Mouse (Mus musculus): ENCODE results near the gene Dennd4b. TPM values are rescaled to one million over a fixed set of nuclear protein-coding genes. Genes with fewer than 3 reads are reported as not detected.
"Not testable (repeated sequence)": the region's sequence is repeated elsewhere in the genome, so short reads cannot be mapped to it uniquely, and the experiment has no call there.

The Dennd4b gene
- polyA plus RNA-seq, 1 experiment from 2014 or later, result 4.7 TPM

DNA sequence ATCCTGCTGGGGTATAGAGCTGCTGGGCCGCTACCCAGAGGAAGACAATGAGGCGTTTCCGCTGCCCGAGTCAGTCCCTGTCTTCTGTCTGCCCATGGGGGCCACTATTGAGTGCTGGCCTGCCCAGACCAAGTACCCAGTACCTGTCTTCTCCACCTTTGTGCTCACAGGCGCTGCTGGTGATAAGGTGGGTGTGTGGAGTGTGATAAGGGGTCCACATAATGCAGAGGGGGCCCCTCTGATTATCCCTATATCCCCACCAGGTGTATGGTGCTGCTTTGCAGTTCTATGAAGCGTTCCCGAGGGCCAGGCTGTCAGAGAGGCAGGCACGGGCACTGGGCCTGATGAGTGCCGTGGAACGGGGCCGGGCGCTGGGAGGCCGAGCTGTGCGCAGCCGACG is 4.0 kb downstream of the Dennd4b start:
- peaks cover 57% of the 10 kb centered on the region for H3K36me3 ChIP-seq
- H3K4me2 ChIP-seq, result no peak overlapping the region
- H3K27me3 ChIP-seq, result no peaks in the 10 kb centered on the region
- no peak overlapping the region for H3K9ac ChIP-seq
- no peak overlapping the region for H3K4me3 ChIP-seq
- WGBS, result 88% methylated on average over 16 of the region's 16 CpGs
- no peaks in the 10 kb centered on the region for H3K9me3 ChIP-seq
- no peak overlapping the region for H3K27ac ChIP-seq
- H3K4me1 ChIP-seq, result peaks cover 16% of the 10 kb centered on the region
- no peak for ATAC-seq (ENCODE audit: insufficient number of reproducible peaks, low FRiP score, low TSS enrichment, low read depth)

GRCm38 (mm10) chr3:90270784-90271183 is 5.8 kb downstream of the Dennd4b start:
- no peaks in the 10 kb centered on the region for H3K9me3 ChIP-seq
- H3K36me3 ChIP-seq, result peaks cover 59% of the 10 kb centered on the region
- ATAC-seq (ENCODE audit: insufficient number of reproducible peaks, low FRiP score, low TSS enrichment, low read depth), result no peak
- H3K4me1 ChIP-seq, result peaks cover 12% of the 10 kb centered on the region
- no peak overlapping the region for H3K4me2 ChIP-seq
- no peak overlapping the region for H3K27ac ChIP-seq
- no peak overlapping the region for H3K4me3 ChIP-seq
- WGBS, result 95% methylated on average over 8 of the region's 8 CpGs
- H3K9ac ChIP-seq, result no peak overlapping the region
- no peaks in the 10 kb centered on the region for H3K27me3 ChIP-seq

- Histone ChIP-seq H3K27me3 (no peaks in the 10 kb centered on the region), H3K27ac (no peak overlapping the region), H3K36me3 (peaks cover 70% of the 10 kb centered on the region), H3K4me3 (no peak overlapping the region), H3K9ac (no peak overlapping the region), H3K9me3 (no peaks in the 10 kb centered on the region), H3K4me1 (no peaks in the 10 kb centered on the region), H3K4me2 (no peak overlapping the region)
- 59% methylated on average over 9 of the region's 9 CpGs for WGBS
- no peak for ATAC-seq (ENCODE audit: insufficient number of reproducible peaks, low FRiP score, low TSS enrichment, low read depth)
Measured at GRCm38 (mm10) chr3:90272170-90272569, 7.2 kb downstream of the Dennd4b start.

DNA sequence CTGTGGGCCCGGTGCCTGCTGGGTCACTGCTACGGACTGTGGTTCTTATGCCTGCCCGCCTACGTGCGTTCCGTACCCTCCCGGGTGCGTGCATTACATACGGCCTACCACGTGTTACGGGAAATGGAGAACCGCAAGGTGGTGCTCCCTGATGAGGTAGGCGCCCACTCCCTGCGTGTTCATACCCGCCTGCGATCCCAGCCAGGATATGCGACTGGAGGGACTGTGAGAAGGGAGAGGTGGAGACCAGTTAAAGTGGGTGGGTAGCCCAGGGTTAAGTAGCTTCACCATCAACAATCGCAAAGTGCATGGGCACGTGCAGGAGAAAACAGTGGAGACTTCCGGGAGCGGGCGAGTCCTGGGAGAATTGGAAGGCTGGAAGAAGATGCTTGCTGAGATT is 8.9 kb downstream of the Dennd4b start:
- Histone ChIP-seq H3K4me3 (no peak overlapping the region), H3K27me3 (no peaks in the 10 kb centered on the region), H3K4me1 (no peaks in the 10 kb centered on the region), H3K9ac (no peak overlapping the region), H3K27ac (no peak overlapping the region), H3K4me2 (no peak overlapping the region), H3K9me3 (no peaks in the 10 kb centered on the region), H3K36me3 (peaks cover 74% of the 10 kb centered on the region)
- ATAC-seq (ENCODE audit: insufficient number of reproducible peaks, low FRiP score, low TSS enrichment, low read depth), result no peak
- WGBS, result 93% methylated on average over 22 of the region's 22 CpGs

- H3K4me1 ChIP-seq, result no peaks in the 10 kb centered on the region
- H3K27ac ChIP-seq, result no peak overlapping the region
- no peaks in the 10 kb centered on the region for H3K9me3 ChIP-seq
- H3K4me2 ChIP-seq, result no peak overlapping the region
- no peak overlapping the region for H3K4me3 ChIP-seq
- 89% methylated on average over 11 of the region's 11 CpGs for WGBS
- H3K27me3 ChIP-seq, result no peaks in the 10 kb centered on the region
- no peak for ATAC-seq (ENCODE audit: insufficient number of reproducible peaks, low FRiP score, low TSS enrichment, low read depth)
- peaks cover 84% of the 10 kb centered on the region for H3K36me3 ChIP-seq
- H3K9ac ChIP-seq, result no peak overlapping the region
Measured at GRCm38 (mm10) chr3:90275286-90275685, 10.3 kb downstream of the Dennd4b start.

GRCm38 (mm10) chr3:90276858-90277257 is 11.9 kb downstream of the Dennd4b start:
- no peak for ATAC-seq (ENCODE audit: insufficient number of reproducible peaks, low FRiP score, low TSS enrichment, low read depth)

DNA sequence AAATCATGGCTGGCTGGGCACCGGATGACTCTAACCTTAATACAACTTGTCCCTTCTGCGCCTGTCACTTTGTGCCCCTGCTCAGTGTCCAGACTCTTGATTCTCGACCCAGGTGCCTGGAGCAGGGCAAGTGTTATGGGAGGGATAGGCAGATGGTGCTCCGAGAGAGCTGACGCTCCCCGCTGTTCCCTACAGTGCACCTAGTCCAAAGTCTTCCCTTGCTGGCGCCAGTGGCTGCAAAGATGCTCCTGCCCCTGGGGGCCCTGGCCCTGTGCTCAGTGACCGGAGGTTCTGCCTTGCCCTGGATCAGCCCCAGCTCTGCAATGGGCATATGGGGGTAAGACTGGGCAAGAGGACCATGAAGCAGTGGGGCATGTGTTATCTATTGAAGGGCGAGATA is 12.8 kb downstream of the Dennd4b start:
- Histone ChIP-seq H3K27ac (no peak overlapping the region), H3K9me3 (no peaks in the 10 kb centered on the region), H3K9ac (no peak overlapping the region), H3K4me2 (no peak overlapping the region), H3K4me3 (no peak overlapping the region), H3K36me3 (peaks cover 68% of the 10 kb centered on the region), H3K4me1 (no peaks in the 10 kb centered on the region), H3K27me3 (no peaks in the 10 kb centered on the region)
- WGBS, result 89% methylated on average over 9 of the region's 9 CpGs
- no peak for ATAC-seq (ENCODE audit: insufficient number of reproducible peaks, low FRiP score, low TSS enrichment, low read depth)

More at GRCm38 (mm10) chr3:90276858-90277257, 11.9 kb downstream of the Dennd4b start:
- Histone ChIP-seq H3K9ac (no peak overlapping the region), H3K9me3 (no peaks in the 10 kb centered on the region), H3K27me3 (no peaks in the 10 kb centered on the region), H3K4me2 (no peak overlapping the region), H3K4me3 (no peak overlapping the region), H3K27ac (no peak overlapping the region), H3K4me1 (no peaks in the 10 kb centered on the region), H3K36me3 (peaks cover 77% of the 10 kb centered on the region)
- 51% methylated on average over 16 of the region's 16 CpGs for WGBS

- Histone ChIP-seq H3K9me3 (no peaks in the 10 kb centered on the region), H3K4me2 (no peak overlapping the region), H3K27me3 (no peaks in the 10 kb centered on the region), H3K27ac (no peak overlapping the region), H3K4me1 (no peaks in the 10 kb centered on the region), H3K4me3 (no peak overlapping the region), H3K36me3 (peaks cover 64% of the 10 kb centered on the region), H3K9ac (no peak overlapping the region)
- ATAC-seq (ENCODE audit: insufficient number of reproducible peaks, low FRiP score, low TSS enrichment, low read depth), result no peak
- WGBS, result 92% methylated on average over 10 of the region's 10 CpGs
Measured at GRCm38 (mm10) chr3:90278211-90278610, 13.2 kb downstream of the Dennd4b start.

GRCm38 (mm10) chr3:90279216-90279615 is 14.2 kb downstream of the Dennd4b start:
- Histone ChIP-seq H3K9me3 (no peaks in the 10 kb centered on the region), H3K27ac (no peak overlapping the region), H3K36me3 (peaks cover 55% of the 10 kb centered on the region), H3K4me1 (no peaks in the 10 kb centered on the region), H3K4me3 (no peak overlapping the region), H3K4me2 (no peak overlapping the region), H3K27me3 (no peaks in the 10 kb centered on the region), H3K9ac (no peak overlapping the region)
- no peak for ATAC-seq (ENCODE audit: insufficient number of reproducible peaks, low FRiP score, low TSS enrichment, low read depth)
- 91% methylated on average over 9 of the region's 9 CpGs for WGBS

GRCm38 (mm10) chr3:90279743-90280142 is 14.8 kb downstream of the Dennd4b start:
- Histone ChIP-seq H3K36me3 (peaks cover 53% of the 10 kb centered on the region), H3K4me2 (no peak overlapping the region), H3K27me3 (no peaks in the 10 kb centered on the region), H3K27ac (no peak overlapping the region), H3K4me1 (no peaks in the 10 kb centered on the region), H3K4me3 (no peak overlapping the region), H3K9ac (no peak overlapping the region), H3K9me3 (no peaks in the 10 kb centered on the region)
- 89% methylated on average over 7 of the region's 7 CpGs for whole genome bisulfite sequencing
- no peak for ATAC-seq (ENCODE audit: insufficient number of reproducible peaks, low FRiP score, low TSS enrichment, low read depth)

- Histone ChIP-seq H3K4me1 (no peaks in the 10 kb centered on the region), H3K4me3 (no peak overlapping the region), H3K9me3 (no peaks in the 10 kb centered on the region), H3K27ac (no peak overlapping the region), H3K4me2 (no peak overlapping the region), H3K27me3 (no peaks in the 10 kb centered on the region), H3K9ac (no peak overlapping the region), H3K36me3 (peaks cover 48% of the 10 kb centered on the region)
- no peak for ATAC-seq (ENCODE audit: insufficient number of reproducible peaks, low FRiP score, low TSS enrichment, low read depth)
- WGBS, result 91% methylated on average over 9 of the region's 9 CpGs
Measured at GRCm38 (mm10) chr3:90280708-90281107, 15.7 kb downstream of the Dennd4b start.

DNA sequence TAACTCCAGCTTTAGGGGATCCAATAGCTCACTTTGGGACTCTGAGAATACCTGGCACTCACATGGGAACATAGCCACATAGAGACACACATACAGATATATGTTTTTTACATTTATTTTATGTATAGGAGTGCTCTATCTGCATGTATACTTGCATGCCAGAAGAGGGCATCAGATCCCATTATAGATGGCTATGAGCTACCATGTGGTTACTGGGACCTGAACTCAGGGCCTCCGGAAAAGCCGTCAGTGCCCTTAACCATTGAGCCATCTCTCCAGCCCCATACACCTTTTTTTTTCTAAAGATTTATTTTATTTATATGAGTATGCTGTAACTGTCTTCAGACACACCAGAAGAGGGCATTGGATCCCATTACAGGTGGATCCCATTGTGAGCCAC is 19.2 kb downstream of the Dennd4b start:
- Histone ChIP-seq H3K4me1 (no peaks in the 10 kb centered on the region), H3K9ac (no peak overlapping the region), H3K36me3 (peaks cover 18% of the 10 kb centered on the region), H3K4me3 (no peak overlapping the region), H3K27ac (no peak overlapping the region), H3K4me2 (no peak overlapping the region), H3K27me3 (no peaks in the 10 kb centered on the region), H3K9me3 (no peaks in the 10 kb centered on the region)
- ATAC-seq (ENCODE audit: insufficient number of reproducible peaks, low FRiP score, low TSS enrichment, low read depth), result no peak
- WGBS, result 92% methylated on average over 2 of the region's 2 CpGs

DNA sequence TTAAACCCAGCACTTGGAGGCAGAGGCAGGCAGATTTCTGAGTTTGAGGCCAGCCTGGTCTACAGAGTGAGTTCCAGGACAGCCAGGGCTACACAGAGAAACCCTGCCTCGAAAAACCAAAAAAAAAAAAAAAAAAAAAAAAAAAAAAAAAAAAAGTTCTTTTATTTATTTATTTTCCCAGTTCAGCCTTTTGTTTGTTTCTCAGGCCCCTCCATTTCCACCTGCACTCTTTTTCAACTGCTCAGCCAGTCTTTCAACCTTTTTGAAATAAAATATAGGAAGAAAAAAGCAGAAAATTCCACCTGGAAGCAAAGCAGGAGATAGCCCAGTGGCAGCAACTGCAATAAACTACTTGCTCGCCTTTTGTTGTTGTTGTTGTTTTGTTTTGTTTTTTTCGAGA is 24.4 kb downstream of the Dennd4b start:
- ATAC-seq (ENCODE audit: insufficient number of reproducible peaks, low FRiP score, low TSS enrichment, low read depth); H3K36me3 ChIP-seq; H3K27me3 ChIP-seq; H3K4me3 ChIP-seq; H3K4me2 ChIP-seq; H3K27ac ChIP-seq; H3K9ac ChIP-seq; H3K4me1 ChIP-seq; H3K9me3 ChIP-seq: not testable (repeated sequence)
- 62% methylated on average over 3 of the region's 3 CpGs for whole genome bisulfite sequencing
